Mouse (Mus musculus): ENCODE results near the gene Phf5a.

GRCm38 (mm10) chr15:81852411-81853000 lies 19.2 kb downstream of the Phf5a start:
- TF ChIP-seq CTCF (IDR thresholded peaks at IDR 0.05; ENCODE audit: low read depth, low read length) (no peak), TAL1 (conservative IDR thresholded peaks at IDR 0.05; ENCODE audit: low read depth, low read length) (no peak)
